Mouse (Mus musculus): Measurements from ENCODE around the gene Nfam1. TPM values are rescaled to one million over a fixed set of nuclear protein-coding genes. Genes with fewer than 3 reads are reported as not detected.
A peak's percentile ranks its signal among the peaks of the same experiment; 100 is the strongest.
"Not testable (repeated sequence)": the region's sequence is repeated elsewhere in the genome, so short reads cannot be mapped to it uniquely, and the experiment has no call there.

Nfam1 gene
- total RNA-seq (2021): 1 to 10 TPM; 2.6 to 3.1 TPM

DNA sequence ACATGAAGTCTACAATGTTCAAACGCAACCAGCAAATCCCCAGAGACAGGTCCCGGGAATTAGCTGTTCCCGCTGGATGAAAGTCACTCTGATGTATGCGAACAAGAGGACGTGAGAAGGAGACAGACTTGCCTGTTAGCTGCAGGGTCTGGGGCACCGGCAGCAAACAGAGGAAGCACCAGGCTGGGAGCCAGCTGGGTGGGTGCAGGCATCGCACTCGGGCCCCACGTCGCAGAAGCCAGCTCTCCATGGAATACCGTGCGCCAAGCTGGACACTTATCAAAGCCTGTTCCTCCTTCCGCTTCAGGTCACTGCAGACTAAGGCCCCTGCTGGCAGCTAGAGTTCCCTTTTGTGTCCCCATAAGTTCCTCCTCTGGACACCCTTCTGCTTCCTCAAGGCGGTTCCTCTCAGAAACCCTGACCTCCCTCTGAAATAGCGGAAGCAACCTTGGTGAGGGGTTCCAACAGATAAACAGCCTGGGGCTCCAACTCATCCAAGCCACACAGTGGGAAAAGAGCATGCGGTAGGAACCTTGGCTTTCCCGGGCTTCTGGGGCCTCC lies at the start of gene Nfam1:
TSS of gene Nfam1 (minus strand) at position 326 of the 561 bp plus-strand sequence.
- no peak for DNase-seq (ENCODE audit: low spot score in 2 of 2)
- intact Hi-C loops (cut with DNase I): loop anchor here (5.0 to 10.0 kb wide), 2 partner anchors 46 to 68 kb away; partner anchors contain the start of gene Tcf20

DNA sequence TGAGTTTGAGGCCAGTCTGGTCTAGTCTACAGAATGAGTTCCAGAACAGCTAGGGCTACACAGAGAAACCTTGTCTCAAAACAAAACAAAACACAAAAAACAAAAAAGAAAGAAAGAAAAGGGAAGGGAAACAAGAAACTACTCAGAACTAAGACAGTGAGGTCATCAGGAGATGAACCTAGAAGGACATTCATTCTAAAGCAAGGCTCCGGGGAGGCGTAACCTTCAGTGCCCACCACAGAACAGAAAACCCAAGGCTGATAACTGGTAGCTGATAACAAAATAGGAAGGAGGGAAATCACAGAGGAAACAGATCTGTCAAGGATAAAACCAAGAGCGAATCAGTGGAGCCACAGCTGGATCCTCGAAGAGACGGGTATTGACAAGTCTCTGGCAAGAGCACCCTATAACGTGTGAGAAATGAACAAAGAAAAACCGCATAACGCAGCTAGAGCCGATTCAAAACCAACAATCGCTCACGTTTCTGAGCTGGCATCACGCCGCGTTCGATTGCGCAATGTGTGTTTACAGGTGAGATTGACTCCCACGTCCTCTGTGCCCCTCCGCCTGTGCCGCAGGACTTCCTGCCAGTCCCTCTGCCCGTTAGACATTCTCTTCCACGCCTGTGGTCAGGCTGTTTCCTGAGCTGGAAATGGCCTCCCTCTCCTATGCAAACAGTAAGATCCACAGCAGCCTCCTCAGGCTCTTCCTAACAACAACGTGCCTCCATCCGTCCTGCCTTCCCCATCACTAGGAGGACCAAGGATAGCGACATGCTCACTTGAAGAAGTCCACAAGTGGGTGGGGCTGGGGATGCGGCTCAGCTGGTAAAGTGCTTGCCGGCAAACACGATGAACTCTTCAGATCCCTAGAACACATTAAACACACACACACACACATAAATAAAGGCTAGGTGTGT lies 42.8 kb upstream of the Nfam1 start:
- DNase-seq (ENCODE audit: low spot score in 2 of 2): no peak
- intact Hi-C loops (cut with DNase I): no loop called here

DNA sequence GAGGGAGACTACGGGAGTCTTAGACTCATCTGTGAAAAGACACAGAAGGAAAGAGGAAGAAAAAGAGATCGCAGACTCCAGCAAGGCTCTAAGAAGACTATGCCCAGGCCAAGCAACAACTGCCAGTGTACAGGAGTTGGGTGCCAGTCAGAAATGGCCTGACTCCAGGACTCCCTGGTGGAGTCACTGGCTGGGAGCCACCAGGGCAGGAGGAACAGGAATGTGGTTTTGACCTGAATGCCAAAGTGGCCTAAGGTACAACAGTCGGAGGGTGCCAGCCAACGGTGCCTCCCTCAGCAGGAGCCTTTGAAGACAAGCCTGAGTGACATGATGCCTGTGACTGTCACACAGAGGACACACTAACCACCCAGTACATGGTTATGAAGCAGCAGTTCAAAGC lies 41.1 kb upstream of the Nfam1 start:
- intact Hi-C loops (cut with DNase I): no loop called here
- DNase-seq (ENCODE audit: low spot score in 2 of 2): no peak

DNA sequence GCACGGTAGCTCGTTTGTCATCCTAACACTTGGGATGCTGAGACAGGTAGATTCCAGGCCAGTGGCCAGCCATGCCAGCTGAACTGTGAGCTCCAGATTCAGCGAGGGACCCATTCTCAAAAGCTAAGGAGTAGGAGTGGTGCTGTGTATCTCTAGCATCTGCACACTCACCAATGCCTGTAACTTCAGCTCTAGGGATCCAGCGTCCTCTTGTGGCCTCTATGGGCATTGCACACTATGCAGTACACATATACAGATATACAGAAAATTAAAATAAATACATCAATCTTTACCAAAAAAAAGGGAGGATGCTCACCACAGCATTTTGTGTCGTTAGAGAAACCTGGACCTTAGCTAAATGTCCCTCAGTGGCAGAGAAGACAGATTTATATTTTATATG lies 38.6 kb upstream of the Nfam1 start:
- intact Hi-C loops (cut with DNase I): no loop called here

DNA sequence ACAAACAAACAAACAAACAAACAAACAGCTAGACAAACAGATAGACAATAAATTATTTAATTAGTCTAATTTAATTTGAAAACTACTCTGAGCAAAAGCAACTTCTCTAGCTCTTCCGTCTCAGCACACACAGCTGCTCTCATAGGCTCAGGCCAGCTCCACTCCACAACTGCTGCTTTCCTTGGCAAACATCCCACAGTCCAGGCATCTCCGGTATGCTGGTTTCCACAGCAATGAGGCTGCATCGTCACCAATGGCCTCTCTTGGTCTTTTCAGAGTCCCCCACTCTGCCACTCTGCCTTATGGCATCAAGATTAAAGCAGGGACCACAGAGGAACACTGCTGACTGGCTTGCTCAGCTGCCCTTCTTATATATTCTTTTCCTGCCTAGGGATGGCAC lies 37.8 kb upstream of the Nfam1 start:
- intact Hi-C loops (cut with DNase I): no loop called here
- DNase-seq (ENCODE audit: low spot score in 2 of 2): no peak

More for the DNA sequence above, 38.6 kb upstream of the Nfam1 start:
- no peak for DNase-seq (ENCODE audit: low spot score in 2 of 2)

DNA sequence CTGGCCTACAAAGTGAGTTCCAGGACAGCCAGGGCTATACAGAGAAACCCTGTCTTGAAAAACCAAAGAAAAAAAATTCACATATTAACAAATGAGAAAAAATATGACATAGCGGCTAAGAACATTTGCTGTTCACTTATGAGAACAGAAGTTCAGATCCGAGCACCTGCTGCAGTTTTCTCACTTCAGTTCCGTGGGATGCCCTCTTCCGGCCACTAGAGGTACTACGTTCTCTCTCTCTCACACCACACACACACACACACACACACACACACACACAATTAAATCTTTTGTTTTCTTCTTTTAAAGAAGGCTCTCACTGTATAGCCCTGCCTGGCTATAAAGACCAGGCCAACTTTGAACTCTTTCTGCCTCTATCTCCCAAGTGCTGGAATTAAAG lies 35.2 kb upstream of the Nfam1 start:
- intact Hi-C loops (cut with DNase I): no loop called here

DNA sequence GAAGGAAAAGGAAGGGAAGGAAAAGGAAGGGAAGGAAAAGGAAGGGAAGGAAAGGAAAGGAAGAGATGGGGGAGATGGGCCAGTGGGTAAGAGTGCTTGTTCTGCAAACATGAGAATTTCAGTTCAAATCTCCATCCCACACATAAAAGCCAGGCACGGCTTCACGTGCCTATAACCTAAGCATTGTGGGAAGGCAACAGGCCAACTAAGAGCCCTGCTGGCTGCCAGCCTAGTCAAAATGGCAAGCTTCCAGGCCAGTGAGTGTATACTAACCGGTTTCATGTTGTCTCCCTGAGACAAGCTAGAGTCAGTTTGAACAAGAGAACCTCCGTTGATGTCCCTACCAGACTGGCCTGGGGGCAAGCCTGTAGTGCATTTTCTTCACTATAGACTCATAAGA lies 32.4 kb upstream of the Nfam1 start:
- peak; percentile 54 to 59 for DNase-seq (ENCODE audit: low spot score in 2 of 2)
- intact Hi-C loops (cut with DNase I): no loop called here

More for the DNA sequence above, 35.2 kb upstream of the Nfam1 start:
- DNase-seq (ENCODE audit: low spot score in 2 of 2): no peak

DNA sequence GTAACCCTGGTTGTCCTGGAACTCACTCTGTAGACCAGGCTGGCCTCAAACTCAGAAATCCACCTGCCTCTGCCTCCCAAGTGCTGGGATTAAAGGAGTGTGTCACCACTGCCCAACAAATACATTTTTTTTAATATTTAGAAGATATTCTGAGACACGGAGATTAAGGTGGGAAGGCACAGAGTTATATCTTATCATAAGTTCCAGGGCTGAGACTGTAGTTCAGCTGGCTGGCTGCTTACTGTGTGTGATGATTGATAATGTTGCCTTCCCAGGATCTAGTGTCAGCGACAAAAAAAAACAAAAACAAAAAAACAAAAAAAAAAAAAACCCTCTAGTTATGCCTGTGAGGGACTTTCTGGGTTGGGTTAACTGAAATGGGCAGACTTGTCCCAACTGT lies 29.5 kb upstream of the Nfam1 start:
- DNase-seq (ENCODE audit: low spot score in 2 of 2); intact Hi-C loops (cut with DNase I): not testable (repeated sequence)

DNA sequence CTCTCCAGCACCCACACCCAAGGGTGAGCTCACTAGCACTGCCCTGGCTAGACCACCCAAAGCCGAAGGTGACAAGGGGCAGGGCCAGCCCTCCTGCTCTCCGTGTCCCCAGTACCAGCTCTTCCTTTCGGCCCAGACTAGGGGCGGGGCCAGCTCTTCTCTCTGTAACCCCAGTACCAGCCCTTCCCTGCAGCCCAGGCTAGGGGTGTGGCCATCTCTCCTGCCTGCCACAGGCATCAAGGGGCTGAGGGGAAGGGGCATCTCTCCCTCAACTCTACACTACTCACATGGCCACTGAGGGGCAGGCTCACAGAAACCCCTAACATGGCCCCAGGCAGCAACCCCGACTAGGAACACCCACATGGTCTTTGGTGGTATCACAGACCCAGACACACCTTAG lies 28.6 kb upstream of the Nfam1 start:
- intact Hi-C loops (cut with DNase I): no loop called here
- no peak for DNase-seq (ENCODE audit: low spot score in 2 of 2)

DNA sequence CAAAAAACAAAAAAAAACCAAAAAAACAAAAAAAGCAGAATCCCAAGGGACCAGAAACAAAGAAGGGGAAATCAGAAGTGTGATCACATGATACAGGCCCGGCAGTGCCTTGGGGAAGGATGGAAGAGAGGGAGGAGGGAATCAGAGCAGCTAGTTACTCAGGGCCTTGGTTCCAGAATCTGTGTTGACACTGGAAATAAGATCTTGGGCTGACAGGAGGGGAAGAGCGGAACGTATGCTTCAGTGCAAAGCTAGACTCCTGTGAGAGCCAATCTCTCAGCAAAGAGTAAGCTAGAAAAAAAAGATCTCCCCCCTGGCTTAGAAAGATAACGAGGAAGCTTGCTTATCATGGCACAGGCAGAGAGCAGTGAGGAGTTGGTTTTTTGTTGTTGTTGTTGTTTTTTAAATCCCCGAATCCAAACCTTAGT lies 26.1 kb upstream of the Nfam1 start:
- intact Hi-C loops (cut with DNase I): no loop called here
- DNase-seq (ENCODE audit: low spot score in 2 of 2): no peak

DNA sequence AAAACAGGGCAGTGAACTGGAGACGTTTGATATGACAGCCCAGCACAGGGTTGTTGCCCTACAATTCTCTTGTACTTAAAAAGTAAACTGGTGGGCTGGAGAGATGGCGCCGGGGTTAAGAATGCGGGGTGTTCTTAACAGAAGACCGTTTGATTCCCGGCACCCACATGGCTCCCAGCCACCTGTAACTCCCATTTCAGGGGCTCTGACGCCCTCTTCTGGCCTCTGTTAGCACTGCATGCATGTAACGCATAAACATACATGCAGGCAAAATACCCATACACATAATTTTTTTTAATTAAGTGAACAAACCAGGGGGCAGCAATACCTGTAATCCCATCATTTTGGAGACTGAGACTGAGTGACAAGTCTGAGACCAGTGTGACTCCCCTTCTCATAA lies 24.4 kb upstream of the Nfam1 start:
- DNase-seq (ENCODE audit: low spot score in 2 of 2): no peak
- intact Hi-C loops (cut with DNase I): no loop called here

DNA sequence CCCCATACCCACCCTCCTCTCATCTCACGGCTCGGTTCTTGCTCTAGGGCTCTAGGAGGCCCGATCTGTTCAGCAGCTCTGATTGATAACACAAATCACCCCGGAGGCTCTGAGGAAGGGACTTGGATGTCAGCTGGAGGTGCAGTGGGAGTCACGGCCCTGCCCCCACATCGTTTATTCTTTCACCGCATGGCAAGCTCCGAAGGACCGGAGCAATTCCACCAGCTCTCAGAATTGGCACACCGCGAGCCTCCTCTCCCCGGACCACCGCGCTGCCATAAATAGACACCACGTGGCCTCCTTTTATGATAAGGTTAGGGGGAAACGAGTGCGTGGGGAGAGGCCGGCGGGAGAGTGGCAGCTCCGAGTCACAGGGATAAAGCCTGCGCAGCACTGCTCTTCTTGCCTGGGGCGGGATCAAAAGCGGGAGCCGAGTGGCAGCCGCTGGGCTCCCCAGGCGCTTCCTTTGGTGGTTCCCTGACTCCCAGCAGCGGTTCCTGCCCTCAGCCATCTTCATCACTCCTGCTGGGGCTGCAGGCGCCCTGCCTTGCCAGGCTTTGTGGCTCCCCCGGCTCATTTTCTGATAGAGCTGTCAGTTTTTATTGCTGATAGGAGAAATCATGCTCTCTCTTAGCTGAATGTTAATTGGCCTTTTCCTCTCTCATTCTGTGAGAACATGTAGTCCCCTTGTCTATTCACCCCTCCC lies 23.4 kb upstream of the Nfam1 start:
- intact Hi-C loops (cut with DNase I): no loop called here

DNA sequence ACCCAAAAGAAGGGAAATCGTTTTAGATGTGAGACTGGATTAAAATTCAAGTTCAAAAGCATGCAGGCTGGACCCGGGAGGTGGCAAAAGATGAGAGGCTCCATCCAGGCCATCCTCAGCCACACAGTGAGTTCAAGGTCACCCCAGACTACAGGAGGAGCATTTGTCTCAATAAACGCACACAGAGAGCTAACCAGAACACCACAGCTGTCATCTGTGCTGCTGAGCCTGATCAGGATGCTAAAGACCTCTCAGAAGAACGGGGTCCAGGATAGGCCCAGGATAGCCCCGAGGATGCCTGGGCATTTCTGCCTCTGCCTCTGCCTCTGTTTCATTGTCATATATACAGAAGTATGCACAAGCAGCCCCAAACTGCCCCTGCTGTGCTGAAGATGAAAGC lies 22.5 kb upstream of the Nfam1 start:
- DNase-seq (ENCODE audit: low spot score in 2 of 2): no peak
- intact Hi-C loops (cut with DNase I): no loop called here

More for the DNA sequence above, 23.4 kb upstream of the Nfam1 start:
- DNase-seq (ENCODE audit: low spot score in 2 of 2): peak; percentile 61 to 74

DNA sequence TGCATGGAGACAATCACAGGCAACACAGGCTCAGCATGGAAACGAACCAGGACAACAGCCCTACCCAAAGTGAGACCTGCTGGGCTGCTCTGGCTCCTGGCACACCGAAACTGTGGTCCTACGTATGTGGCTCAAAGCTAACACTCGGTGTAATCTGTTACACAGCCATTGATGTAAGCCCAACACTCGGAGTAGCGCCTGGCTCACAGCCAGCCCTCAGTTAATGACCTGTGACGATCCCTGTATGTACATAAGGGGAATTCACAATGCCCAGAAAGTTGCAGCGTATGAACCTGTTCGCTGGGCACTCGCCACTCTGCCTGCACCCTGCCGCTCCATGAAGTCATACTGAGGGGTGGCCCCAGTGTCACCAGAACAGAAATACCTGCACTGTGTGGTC lies 20.2 kb upstream of the Nfam1 start:
- DNase-seq (ENCODE audit: low spot score in 2 of 2): no peak
- intact Hi-C loops (cut with DNase I): no loop called here

DNA sequence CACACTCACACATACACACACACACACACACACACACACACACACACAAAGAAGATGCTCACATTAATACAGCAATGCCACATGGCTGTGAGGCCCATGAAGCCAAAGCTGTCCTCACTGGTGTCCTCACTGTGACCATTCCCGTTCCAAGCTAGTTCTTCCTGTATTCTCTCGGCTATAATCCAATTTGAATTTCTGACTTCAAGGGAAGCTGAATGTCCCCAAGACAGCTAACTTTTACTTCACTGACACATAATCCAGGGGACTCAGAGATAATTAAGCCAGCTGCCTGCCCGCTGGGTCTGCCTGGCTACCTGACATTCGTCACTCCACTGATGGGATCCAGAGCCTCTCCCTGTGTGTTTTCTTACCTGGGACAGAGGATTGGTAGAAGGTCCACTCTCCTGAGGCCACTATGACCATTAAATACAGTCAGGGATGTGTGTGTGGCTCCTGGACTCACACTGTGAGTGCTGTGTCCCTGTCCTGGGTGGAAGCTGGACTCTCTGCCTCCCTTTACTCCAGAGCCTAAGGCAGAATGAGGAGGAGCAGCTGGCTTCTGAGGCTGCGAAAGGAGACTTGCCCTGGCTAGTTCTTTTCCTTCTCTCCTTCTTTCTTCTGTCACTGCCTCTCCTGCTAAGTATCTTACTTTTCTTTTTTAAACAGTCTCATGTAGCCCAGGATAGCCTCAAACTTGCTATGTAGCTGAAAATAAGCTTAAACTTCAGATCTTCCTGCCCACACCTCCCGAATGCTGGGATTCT lies 19.4 kb upstream of the Nfam1 start:
- no peak for DNase-seq (ENCODE audit: low spot score in 2 of 2)
- intact Hi-C loops (cut with DNase I): no loop called here

DNA sequence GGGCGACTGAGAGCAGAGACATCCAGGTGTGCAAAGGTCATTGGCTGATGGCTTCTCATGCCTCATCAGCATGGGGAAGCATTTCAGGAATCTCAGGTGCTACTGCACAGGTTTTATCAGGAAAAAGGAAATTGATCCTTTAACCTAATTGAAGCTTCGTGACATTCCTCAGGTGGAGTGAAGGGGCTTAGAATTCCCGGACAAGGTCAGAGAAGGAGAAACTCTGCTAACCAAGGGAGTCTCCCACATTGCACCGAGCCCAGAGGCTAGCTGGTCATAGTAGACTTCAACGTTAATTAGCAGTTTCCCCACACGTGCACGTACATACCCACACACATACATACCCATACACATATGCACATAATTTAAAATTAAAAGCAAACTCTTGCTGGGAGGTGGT lies 13.6 kb upstream of the Nfam1 start:
- no peak for DNase-seq (ENCODE audit: low spot score in 2 of 2)
- intact Hi-C loops (cut with DNase I): no loop called here

DNA sequence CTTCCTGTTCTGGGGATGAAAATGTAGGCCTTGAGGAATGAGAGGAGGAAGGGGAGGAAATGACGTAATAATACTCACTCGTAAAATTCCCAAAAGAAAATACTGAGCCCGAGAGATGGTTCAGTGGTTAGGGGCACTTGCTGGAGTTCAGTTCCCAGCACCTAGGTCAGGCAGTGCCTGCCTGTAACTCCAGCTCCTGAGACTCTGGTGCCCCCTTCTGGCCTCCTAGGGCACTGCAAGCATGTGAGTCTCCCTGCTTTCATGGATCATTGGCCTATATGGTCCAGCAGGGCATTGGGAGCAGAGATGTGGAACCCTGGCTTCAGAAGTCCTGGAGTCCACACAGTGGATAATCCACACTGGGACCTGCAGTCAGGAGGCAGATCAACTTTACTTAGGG lies 13.2 kb upstream of the Nfam1 start:
- DNase-seq (ENCODE audit: low spot score in 2 of 2): no peak
- intact Hi-C loops (cut with DNase I): no loop called here

DNA sequence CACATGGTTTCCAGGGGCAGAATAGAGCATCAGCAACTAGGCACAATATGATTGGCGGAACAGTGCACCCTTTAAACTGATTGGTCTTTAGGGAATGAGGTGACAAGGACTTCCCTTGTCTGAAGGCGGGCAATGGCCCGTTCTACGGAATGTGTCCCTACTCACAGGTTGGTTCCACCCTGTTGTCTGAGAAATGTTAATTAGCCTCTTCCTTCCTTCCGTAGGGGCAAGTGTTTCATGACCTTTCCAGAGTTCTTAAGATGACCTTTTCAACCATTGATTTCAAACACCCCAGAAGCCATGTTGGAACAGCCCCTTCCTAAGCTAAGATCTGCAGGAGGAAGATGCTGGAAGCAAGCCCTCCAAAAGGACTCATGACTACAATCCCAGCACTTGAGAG lies 12.5 kb upstream of the Nfam1 start:
- intact Hi-C loops (cut with DNase I): not testable (repeated sequence)

DNA sequence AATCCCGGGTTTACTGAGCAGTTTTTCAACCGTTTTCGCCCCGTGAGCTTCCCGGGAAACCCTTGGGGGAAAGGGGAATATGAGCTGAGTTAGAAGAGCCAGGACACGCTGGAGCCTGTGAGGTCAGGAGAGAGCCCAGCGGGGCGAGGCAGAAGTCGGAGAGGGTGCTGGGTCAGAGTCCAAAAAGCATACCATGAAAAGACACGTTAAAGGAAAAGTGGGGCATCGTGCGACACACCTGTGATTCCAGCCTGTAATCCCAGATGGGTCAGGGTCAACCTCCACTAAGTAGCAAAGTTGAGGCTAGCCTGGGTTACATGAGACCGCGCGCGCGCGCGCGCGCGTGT lies 10.2 kb upstream of the Nfam1 start:
- intact Hi-C loops (cut with DNase I): no loop called here
- DNase-seq (ENCODE audit: low spot score in 2 of 2): no peak

More for the DNA sequence above, 12.5 kb upstream of the Nfam1 start:
- not testable (repeated sequence) for DNase-seq (ENCODE audit: low spot score in 2 of 2)

All from left cerebral cortex, postnatal 36 days (tissue).